Mouse (Mus musculus) small intestine, adult 2 months (tissue): ENCODE measurements around the gene Ptpn18.

Experiments
- CTCF ChIP-seq: fragments of 200-500 bp; IDR thresholded peaks from 2 replicates; pipeline ENCODE4 v1.5.1; 2012; ENCODE audit warnings: low read depth, mild to moderate bottlenecking, control low read depth, inconsistent platforms, low read length, moderate library complexity, mixed read lengths; ENCODE audit not compliant: insufficient replicate concordance, insufficient read length; ENCODE audit errors: extremely low read depth
- POLR2A ChIP-seq: fragments of 200-500 bp; IDR thresholded peaks from 2 replicates; pipeline ENCODE4 v1.6.1; 2012; ENCODE audit warnings: low read depth, mild to moderate bottlenecking, control low read depth, inconsistent platforms, low read length, moderate library complexity

DNA sequence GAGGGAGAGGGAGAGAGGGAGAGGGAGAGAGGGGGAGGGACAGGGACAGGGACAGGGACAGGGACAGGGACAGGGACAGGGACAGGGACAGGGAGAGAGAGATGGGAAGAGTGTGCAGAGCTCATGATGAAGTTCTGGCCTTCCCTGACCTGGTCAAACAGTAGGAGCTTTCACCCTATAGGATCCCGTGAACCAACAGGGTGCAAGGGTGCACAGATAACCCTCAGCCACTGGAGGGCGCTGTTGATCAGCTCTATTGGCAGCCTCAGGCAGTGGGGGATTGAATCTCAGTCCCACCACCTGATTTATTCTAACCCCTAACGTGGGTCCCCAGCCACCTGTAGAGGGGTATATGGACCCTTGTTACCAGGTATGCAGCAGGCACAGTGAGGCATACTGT is 51.5 kb downstream of the Ptpn18 start:
- TF ChIP-seq POLR2A = no peak
- peak; percentile 51; the same call in 1 of the 2 replicates for TF ChIP-seq CTCF
